Mouse (Mus musculus): ENCODE results near the gene Reep1.

Gene Reep1

DNA sequence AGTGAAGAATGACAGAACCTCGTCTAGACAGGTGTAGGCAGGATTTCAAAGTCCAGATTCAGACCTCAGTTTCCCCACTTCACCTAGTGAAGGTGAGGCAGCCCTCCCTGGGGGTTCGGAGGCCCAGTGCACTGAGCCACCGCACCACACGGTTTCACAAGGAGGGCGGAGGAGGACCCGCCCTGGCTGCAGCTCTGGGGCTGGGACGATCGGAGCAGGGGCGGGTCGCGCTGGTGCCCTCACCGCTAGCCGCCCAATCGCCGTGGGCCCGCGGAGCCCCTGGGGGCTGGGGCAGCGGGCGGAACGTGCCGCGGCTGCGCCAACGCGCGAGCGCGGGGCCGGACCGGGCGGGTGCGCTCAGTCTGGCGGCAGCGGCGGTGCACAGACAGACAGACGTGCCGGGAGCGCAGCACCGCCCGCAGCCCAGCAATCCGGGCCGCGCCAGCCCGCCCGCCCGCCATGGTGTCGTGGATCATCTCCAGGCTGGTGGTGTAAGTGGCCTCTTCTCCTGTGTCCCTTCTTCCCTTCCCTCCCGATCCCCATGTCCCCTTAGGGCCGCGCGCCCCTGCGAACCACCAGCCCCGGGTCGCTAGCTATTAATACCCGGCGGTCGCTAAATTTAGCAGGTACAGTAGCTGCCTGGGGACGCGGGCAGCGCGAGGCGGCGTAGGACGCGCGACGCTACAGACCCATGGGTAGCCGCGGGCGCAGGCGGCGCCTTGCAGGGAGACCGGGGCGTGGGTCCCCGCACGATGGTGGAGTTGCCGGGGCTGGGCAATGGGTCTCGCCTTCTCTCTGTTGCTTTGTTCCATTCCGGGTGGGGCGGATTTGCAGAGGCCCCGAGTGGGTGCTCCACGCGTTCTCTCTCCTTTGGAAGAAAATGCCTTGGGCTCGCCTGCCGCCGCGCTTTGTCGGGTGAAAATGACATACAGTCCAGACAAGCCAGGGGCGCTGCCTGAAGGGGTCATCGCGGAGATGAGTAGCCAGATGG lies at the start of gene Reep1:
TSS of gene Reep1 (plus strand) at position 51 of the 991 bp plus-strand sequence.
- DNase-seq: peak; percentile 80

DNA sequence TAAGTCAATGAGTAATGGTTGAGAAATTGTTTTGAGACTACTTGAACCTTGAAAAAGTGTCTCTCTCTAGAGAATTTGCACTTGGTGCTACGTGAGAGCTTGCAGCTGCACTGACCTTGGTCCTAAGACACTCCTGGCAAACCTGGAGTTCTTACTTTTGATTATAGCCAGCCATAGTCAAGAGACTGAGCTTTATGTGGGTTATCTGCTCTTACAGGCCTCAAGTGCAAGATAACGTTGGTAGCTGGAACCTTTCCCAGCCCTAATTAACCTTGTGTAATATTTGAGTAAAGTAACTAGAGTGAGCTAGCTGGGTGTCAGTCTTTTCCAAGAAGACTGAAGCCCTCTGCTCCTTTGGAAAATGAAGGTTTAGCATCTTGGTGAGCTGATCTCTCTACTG lies 49.1 kb upstream of the Reep1 start:
- no peak for DNase-seq

GRCm38 (mm10) chr6:71664511-71664910 lies 42.9 kb upstream of the Reep1 start:
- no peak for DNase-seq

- no peak for DNase-seq
Measured at GRCm38 (mm10) chr6:71673166-71673565, 34.2 kb upstream of the Reep1 start.

- DNase-seq: no peak
Measured at GRCm38 (mm10) chr6:71678891-71679290, 28.5 kb upstream of the Reep1 start.

DNA sequence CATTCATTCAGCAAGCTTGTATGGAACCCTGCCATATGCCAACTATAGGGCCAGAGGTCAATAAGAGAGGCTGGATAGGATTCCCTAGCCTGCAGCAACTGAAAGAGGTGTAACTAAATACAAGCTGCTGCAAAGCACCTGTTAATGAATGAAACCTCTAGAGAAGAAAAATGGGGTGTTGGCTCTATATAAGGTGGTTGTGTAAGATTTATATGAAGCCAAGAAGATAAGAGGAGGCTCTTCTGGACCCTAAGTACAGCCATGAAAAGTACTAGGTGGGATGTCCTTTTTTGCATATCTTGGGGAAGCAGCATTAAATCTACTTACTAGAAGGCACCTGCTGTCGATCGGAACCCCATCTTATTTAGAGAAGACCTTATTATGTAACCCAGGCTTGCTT lies 12.2 kb upstream of the Reep1 start:
- DNase-seq: no peak

GRCm38 (mm10) chr6:71695599-71695998 lies 11.8 kb upstream of the Reep1 start:
- DNase-seq: no peak

DNA sequence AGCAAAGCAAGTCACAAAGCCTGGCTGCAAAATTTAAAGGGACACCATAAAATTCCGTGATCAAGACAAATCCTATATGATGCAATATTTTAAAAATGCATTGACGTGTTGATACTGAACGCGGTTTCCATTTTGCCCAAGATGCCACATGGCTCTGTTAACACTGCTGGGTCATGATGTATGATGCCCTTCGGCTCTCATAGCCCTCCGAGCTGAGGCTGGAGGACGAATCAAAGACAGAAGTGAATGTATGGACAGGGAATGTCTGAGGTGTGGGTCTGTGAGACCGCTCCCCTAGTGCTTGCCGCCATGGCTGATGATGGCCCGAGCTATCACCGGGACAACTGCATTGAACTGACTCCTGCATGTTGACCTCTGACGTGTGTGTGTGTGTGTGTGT lies 490 bp upstream of the Reep1 start:
- no peak for DNase-seq

GRCm38 (mm10) chr6:71708528-71708927 lies 1.2 kb downstream of the Reep1 start:
- no peak for DNase-seq

- DNase-seq: no peak
Measured at GRCm38 (mm10) chr6:71710323-71710722, 3.0 kb downstream of the Reep1 start.

DNA sequence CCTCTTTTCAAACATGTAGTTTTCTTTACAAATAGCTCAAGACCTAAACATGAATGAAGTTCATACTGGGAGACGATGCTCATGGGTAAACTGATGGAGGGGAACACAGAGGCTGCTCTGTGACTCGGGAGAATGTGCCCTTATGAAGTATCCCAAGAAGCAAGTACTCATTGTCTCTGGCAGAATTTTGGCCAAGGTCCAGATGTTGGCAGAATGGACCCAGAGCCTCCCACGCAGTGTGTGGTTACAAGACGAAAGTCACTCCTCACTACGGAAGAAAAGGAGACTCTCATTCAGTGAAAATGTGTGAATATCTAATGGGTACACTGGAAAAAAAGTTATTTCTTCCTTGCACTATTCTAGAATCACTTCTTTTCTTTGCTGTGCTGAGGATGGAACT lies 3.8 kb downstream of the Reep1 start:
- no peak for DNase-seq

DNA sequence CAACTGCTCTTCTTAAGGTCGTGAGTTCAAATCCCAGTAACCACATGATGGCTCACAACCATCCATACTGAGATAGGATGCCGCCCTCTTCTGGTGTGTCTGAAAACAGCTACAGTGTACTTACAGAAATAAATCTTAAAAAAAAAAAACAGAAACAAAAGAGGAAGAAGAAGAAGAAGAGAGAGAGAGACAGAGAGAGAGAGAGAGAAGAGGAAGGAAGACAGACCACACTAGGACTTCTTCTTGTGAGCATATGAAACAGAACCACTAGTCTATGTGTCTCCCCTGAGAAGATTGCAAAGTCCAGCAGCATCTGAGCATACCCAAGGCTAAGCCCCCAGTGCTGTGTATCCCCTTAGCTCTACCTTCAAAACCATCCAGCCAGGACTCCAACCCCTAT lies 6.2 kb downstream of the Reep1 start:
- no peak for DNase-seq

- DNase-seq: no peak
Measured at GRCm38 (mm10) chr6:71715006-71715405, 7.6 kb downstream of the Reep1 start.

DNA sequence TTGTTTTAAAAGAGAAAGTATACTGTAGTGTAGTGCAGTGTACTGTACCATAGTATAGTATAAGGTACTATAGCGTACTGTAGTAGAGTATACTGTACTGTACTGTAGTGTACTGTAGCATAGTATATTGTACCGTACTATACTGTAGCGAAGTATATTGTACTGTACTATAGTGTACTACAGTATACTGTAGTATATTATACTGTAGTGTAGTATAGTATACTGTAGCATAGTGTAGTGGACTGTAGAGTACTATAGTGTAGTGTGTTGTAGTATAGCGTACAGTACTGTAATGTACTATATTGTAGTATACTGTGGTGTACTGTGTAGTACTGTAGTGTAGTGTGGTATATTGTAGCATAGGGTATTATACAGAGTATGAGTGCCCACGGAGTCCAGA lies 9.1 kb downstream of the Reep1 start:
- no peak for DNase-seq

DNA sequence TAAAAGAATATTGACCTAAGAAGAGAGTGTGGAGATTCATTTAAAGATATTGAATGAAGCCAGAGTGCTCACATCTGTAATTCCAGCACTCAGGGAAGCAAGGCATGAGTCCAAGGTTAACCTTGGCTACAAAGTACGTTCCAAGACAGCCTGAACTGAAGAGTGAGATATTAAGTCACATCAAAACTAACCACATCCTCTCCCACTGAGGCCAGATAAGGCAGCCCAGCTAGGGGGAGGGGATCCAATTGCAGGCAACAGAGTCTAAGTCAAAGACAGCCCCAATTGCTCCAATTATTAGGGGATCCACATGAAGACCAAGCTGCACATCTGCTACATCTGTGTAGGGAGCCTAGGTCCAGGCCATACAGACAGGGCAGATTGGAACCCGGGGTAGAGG lies 11.0 kb downstream of the Reep1 start:
- no peak for DNase-seq

DNA sequence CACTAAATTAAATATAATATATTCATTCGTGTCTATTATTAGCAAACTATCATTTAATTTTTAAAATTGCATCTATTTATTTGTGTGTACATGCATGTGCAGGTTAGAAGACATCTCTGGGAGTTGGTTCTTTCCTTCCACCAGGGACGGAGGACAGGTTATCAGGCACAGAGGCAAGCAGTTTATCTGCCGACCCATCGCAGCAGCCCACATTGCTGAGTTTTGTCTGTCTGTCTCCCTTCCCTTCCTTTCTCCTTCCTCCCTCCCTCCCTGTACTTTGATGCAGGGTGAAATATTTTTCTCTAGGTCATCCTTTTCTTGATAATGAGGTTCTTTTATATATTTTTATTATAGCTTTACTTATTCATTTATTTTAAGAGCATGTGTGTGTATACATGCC lies 11.9 kb downstream of the Reep1 start:
- no peak for DNase-seq

DNA sequence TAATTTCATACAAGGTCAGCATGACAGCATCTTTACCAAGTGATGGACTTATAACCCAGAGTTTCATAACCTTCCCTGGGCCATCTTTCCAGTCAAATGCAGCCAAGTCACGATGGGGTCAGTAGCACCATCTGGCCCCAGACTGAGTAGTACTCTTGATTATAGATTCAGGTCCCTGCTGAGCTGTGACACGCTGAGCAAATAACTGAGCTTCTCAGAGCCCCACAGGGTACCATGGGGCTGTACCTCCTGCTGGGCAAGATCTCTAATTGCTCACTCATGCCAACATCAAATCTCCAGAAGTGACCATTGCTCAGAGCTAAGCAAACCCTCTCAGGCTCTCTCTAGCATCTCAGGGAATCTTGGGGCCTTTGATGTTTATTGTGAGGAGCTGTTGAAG lies 15.6 kb downstream of the Reep1 start:
- DNase-seq: no peak

- DNase-seq: no peak
Measured at GRCm38 (mm10) chr6:71723555-71723954, 16.2 kb downstream of the Reep1 start.

DNA sequence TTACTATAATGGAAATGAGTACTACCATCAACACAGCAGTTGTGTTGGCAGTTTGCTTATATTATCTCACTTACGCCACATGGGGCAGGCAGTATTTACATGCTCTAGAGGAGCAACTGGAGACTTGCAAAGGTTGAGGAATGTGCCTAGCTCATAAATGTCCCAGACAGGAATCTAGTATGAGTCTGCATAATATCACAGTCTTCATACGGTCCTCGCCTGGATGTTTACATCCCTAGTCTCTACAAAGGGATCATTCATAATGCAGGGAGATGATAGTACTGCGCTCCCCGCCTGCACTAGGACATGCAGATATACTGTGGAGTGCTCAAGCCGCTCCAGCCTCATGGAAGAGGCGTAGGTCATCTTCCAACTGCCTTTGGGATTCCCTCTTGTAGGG lies 19.3 kb downstream of the Reep1 start:
- no peak for DNase-seq

GRCm38 (mm10) chr6:71728306-71728705 lies 20.9 kb downstream of the Reep1 start:
- DNase-seq: no peak

DNA sequence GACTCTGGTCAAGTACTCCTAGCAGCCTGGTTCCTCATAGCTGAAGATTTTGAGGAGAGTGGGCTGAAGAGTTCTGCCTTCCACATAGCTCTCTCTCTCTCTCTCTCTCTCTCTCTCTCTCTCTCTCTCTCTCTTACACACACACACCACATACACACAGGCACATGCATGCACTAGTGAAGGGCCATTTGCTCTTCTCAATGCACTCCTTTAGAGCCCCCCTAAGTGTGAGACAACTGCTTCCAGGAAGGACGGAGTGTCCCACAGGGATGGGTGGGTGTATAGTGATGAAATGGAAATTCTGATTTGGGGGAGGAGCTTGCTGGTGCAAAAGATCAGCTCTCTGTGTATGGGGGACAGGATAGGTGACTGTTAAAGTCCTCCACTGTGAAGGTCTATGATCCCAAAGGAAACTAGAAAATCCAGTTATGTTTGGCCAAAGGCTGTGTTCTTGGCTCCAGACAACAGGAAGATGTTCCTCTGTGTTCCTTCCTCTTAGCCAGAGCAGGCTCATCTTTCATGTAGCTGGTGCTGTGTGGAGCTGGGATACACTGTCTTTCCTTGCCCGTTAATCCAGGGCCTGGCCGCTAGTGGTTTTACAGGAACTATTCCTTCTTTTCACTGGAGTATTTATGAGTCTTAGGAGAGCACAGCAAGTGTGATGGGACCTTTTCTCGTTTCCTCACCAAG lies 27.7 kb downstream of the Reep1 start:
- no peak for DNase-seq

DNA sequence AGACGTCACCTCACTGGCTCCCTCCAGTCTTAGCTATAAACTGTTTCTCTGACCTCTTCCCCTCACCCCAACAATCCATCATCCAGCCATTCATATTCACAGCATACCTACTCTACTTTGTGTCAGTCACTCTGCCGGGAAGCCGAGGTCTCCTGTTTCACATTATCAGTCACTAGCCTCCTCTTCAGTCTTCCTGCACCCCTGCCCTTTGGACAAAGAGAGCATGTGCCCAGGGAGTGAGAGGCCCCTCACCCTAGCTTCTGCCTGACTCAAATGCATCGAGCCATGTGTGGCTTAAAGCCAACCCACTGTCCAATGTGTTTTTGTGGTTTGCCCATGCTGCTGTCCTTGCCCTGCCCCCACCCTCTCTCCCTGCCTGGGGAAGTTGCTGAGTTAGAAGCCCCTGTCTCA lies 28.2 kb downstream of the Reep1 start:
- DNase-seq: no peak

DNA sequence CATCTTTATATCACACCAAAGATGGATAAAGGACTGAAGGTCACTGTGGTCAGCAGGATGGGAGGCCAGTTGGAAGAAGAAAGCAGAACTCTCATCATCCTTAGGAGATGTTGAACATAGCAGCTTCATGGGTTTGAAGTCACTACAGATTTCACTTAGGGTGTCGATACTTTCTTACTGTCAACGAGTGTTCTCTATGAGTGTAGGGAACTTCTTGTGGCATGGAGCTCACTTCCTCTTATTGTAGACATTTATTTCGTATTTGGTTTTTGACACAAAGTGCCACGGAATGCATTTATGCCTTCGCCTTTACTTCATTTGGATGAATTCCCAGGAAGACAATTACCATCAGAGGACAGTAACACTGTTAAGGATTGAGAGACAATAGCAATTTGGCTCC lies 28.7 kb downstream of the Reep1 start:
- no peak for DNase-seq

DNA sequence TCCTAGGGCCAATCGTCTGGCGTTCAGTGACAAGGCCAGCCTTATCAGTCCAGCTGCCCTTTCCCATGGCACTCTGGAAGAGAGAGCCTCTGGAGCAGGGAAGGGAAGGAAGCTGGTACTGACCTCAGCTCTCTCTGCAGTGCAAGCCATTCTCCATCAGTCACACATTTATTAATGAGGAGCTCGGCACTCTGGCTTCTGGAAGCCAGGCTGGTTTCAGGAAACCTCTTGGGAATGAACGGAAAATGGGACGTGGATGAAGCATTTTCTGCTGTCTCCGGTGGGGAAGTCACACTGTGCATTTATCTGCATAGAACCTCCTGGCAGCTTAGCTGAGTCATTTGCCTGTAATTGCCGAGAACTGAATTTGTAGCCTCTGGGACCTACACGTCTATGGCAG lies 29.8 kb downstream of the Reep1 start:
- no peak for DNase-seq

Data from right cerebral cortex, postnatal 25 days (tissue).